Mouse (Mus musculus) Muller cell, postnatal 12 days (primary cell): Measurements from ENCODE around the gene Asrgl1.

Source experiments
- DNase-seq: peaks from one replicate; pipeline ENCODE4 v3.0.0-alpha.2; 2015; ENCODE audit errors: inconsistent ontology term

Gene Asrgl1

DNA sequence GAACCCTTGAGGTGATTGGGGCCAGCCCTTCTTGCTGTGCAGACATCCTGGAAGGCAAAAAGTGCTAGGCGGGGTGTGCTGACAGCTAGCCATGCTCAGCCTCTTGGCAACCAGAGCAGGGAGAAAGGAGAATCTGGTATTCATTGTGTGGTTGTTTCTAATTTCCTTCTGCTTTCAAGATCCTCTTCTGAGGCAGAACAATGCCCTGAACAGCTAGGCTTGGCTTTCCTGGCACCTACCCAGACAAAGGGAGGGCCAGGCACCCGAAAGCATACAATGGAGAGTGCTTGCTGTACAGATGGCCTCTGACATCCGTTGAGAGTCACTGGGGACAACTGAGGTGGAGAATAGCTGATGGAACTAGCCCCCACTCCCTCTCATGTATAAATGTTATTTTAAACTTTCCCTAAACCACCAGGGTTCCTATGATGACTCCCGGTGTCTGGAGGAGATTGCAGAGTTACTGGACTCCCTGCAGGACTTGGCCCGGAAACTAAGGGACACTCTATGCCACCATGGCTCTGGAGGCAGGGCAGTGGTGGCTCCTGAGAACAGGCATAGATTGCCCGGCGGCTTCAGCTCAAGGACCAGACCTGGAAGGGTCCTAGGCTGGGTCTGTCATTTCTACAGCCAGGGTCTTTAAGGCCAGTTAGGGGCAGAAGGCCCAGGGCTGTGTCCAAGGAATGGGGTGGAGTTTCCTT lies 63.8 kb downstream of the Asrgl1 start:
- DNase-seq = peak; percentile 87

DNA sequence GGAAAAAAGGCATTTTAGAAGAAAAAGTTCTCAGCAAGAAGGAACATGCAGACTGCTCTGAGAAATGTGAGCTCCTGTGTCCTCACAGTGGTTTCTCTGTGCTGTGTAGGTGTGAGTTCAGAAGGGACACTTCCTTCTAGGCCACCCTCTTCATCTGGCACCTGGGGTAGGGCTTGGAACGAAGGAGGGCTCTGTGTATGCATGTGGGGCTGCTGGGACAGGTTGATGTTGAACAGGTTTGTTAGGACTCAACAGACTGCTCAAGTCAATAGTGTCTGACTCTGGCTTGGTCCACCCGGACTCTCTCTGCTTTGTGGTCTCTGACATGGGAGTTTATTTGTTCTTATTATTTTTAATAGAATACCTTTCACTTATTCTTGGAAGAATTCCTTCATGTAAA lies 65.1 kb downstream of the Asrgl1 start:
- no peak for DNase-seq

- DNase-seq = no peak
Measured at GRCm38 (mm10) chr19:9069687-9070307, 65.6 kb downstream of the Asrgl1 start.

DNA sequence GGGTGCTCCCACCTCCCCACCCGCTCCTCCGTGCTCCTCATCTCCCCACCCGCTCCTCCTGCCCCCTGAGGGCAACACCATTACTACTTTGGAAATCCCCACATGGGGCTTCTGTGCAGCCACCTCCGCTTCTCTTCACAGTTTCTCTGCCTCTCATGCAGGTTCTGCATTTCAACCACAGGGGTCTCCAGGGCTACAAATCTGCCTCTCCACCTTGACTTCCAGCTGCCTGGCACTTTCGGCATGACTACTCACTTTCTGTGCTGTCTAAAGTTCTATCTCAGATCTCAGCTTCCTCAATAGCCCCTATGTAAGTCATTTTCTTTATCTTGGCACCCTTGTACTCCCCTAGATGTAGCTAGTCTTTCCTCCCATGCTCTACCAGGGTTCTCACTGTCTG lies 68.1 kb downstream of the Asrgl1 start:
- DNase-seq = no peak

DNA sequence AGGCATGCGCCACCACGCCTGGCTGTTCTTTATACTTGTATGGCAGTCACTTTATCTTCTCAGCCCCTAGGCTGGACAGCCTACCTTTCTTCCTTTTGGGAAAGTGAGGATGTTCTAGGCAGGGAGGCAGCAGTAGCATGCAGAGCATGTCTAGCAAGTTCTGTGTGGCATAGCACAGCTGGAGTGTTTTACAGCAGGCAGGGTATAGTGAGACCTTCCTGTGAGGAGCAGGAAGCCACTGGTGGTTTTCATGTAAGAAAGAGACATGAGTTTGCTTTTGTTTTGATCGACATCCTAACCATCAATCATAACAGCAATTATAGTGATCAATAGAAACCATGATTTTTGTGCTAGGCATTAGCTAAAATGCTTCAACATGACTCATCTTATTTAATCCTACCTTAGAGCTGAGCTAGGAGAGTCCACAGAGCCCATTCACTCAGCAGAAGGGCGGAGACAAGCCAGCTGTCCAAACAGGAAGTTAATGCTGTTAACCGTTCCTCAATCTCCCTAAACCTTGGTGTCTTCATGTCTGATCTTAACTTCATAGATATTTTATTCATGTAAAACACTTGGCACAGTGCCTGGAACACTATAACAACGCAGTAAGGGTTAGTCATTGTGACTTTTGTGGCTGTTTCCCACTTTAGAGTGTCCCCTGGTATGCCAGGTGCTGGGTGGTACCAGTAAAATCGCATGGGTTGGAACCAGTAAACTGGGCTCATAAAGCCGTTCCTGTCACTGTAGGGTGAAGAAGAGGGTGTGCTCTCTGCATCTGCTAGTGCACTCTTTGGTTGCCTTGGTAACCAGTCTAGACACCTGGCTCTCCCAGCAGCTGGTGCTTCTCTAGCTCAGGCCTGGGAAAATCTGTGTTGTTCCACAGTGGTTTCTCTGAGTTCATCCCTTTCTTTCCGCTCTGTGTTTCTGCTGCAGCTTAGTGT lies 69.5 kb downstream of the Asrgl1 start:
- no peak for DNase-seq

DNA sequence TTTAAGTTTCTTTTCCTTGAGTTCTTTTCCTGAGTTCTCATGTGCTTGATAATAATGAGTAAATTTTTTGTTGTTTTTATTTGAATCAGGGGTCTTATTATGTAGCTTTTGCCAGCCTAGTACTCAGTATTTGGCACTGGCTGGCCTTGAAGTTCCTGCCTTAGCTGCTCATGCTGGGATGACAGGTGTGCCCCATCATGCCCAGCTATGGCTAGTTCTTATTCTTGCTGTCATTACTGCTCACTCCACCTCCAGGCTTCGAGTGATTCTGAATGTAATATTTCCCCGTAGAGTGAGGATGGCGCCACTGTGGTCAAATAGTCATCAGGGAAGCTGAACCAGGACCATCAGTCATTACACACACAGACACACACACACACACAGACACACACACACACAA lies 71.6 kb downstream of the Asrgl1 start:
- DNase-seq = no peak

- DNase-seq = no peak
Measured at GRCm38 (mm10) chr19:9062822-9063221, 72.6 kb downstream of the Asrgl1 start.

- peak; percentile 88 for DNase-seq
Measured at GRCm38 (mm10) chr19:9061221-9061893, 74.1 kb downstream of the Asrgl1 start.

- peak; percentile 85 for DNase-seq
Measured at GRCm38 (mm10) chr19:9060103-9060502, 75.3 kb downstream of the Asrgl1 start.
